ENCODE assay signal across 10 mouse cellular contexts in genomic region chr11:28582218-28582617, GRCm38 (mm10). TPM values are rescaled to one million over a fixed set of nuclear protein-coding genes. Genes with fewer than 3 reads are reported as not detected.
DNase-seq lines count a peak whose midpoint lies in the region; ATAC-seq and TF ChIP-seq lines count a peak whose summit lies in the region.
"Had no signal": no experiment of that assay in that cellular context is flagged by ENCODE, and none has a peak within 500 bp of the region (broad histone marks: within the 10 kb centered on the region; RNA-seq: fewer than 3 reads in every experiment).

No protein-coding gene starts in this region.

- H3K79me2 ChIP-seq in heart, adult 2 months (replicated peaks; ENCODE audit: control insufficient read depth, insufficient read depth, low read length): no peaks in the 10 kb centered on the region

- H3K36me3 ChIP-seq in heart, adult 2 months (ENCODE audit: control insufficient read depth, insufficient read depth, low read length): peaks cover 21% of the 10 kb centered on the region
- no peaks in the 10 kb centered on the region for H3K36me3 ChIP-seq in heart, embryonic 10.5 days
- no peaks in the 10 kb centered on the region for H3K36me3 ChIP-seq in forebrain, embryonic 12.5 days (replicated peaks)
- H3K36me3 ChIP-seq in kidney, adult 2 months (ENCODE audit: control insufficient read depth, insufficient read depth, low read length): no peaks in the 10 kb centered on the region
- no peaks in the 10 kb centered on the region for H3K36me3 ChIP-seq in midbrain, embryonic 15.5 days (replicated peaks)
- H3K36me3 ChIP-seq: G1E had no signal

- ATAC-seq in forebrain, embryonic 12.5 days (ENCODE audit: low FRiP score): no peak
- ATAC-seq in midbrain, embryonic 15.5 days (replicated peaks): no peak

- peak overlapping the region; percentile 67 for H3K4me3 ChIP-seq in heart, adult 2 months
- H3K4me3 ChIP-seq in heart, embryonic 10.5 days: no peak overlapping the region
- H3K4me3 ChIP-seq in forebrain, embryonic 12.5 days (replicated peaks): peak overlapping the region; percentile 66; the same call in 1 of the 2 replicates
- no peak overlapping the region for H3K4me3 ChIP-seq in kidney, adult 2 months (ENCODE audit: insufficient read depth, low read depth, low read length)
- peak overlapping the region; percentile 73 for H3K4me3 ChIP-seq in midbrain, embryonic 15.5 days

- TF ChIP-seq CTCF in heart, adult 2 months (IDR thresholded peaks at IDR 0.05): no peak
- TF ChIP-seq CTCF in kidney, adult 2 months (conservative IDR thresholded peaks at IDR 0.05; ENCODE audit: insufficient read depth, insufficient read length, low read depth, low read length): no peak

- peak; percentile 90 for TF ChIP-seq POLR2A in heart, adult 2 months (IDR thresholded peaks at IDR 0.05; ENCODE audit: insufficient read depth, low read depth, low read length)
- no peak for TF ChIP-seq POLR2A in kidney, adult 2 months (IDR thresholded peaks at IDR 0.05; ENCODE audit: low read depth, low read length)

- intact Hi-C loops in heart, adult 2 months (cut with DNase I): loop anchor here (1.0 to 10.0 kb wide), 5 partner anchors 39 to 1357 kb away; no protein-coding TSS in a partner anchor

- H3K4me1 ChIP-seq in heart, adult 2 months (ENCODE audit: control insufficient read depth, insufficient read depth, low read length): peaks cover 3% of the 10 kb centered on the region; the same call in 1 of the 2 replicates
- H3K4me1 ChIP-seq in heart, embryonic 10.5 days: peaks cover 9% of the 10 kb centered on the region; the same call in 1 of the 2 replicates
- peaks cover 3% of the 10 kb centered on the region; the same call in 1 of the 2 replicates for H3K4me1 ChIP-seq in forebrain, embryonic 12.5 days
- no peaks in the 10 kb centered on the region for H3K4me1 ChIP-seq in kidney, adult 2 months (ENCODE audit: control insufficient read depth, insufficient read depth, low read length)
- H3K4me1 ChIP-seq in midbrain, embryonic 15.5 days: peaks cover 19% of the 10 kb centered on the region; the same call in 1 of the 2 replicates

- whole genome bisulfite sequencing in heart, adult 2 months: 15% methylated on average over 5 of the region's 5 CpGs
- 17% methylated on average over 5 of the region's 5 CpGs for whole genome bisulfite sequencing in heart, embryonic 10.5 days
- 9% methylated on average over 5 of the region's 5 CpGs for WGBS in forebrain, embryonic 12.5 days
- 27% methylated on average over 5 of the region's 5 CpGs for WGBS in kidney, adult 2 months
- WGBS in midbrain, embryonic 15.5 days: 15% methylated on average over 5 of the region's 5 CpGs

- peak overlapping the region; percentile 24 for H3K4me2 ChIP-seq in forebrain, embryonic 12.5 days
- peak overlapping the region; percentile 91 for H3K4me2 ChIP-seq in midbrain, embryonic 15.5 days

- H3K27ac ChIP-seq in heart, adult 2 months: peak overlapping the region; percentile 87
- no peak overlapping the region for H3K27ac ChIP-seq in heart, embryonic 10.5 days
- no peak overlapping the region for H3K27ac ChIP-seq in forebrain, embryonic 12.5 days
- no peak overlapping the region for H3K27ac ChIP-seq in kidney, adult 2 months (ENCODE audit: insufficient read depth, low read depth, low read length)
- H3K27ac ChIP-seq in midbrain, embryonic 15.5 days: no peak overlapping the region; the same call in 1 of the 2 replicates
- H3K27ac ChIP-seq: macrophage had no signal

- peaks cover 5% of the 10 kb centered on the region for H3K27me3 ChIP-seq in heart, adult 2 months (ENCODE audit: control insufficient read depth, insufficient read depth, low read length)
- peaks cover 21% of the 10 kb centered on the region for H3K27me3 ChIP-seq in heart, embryonic 10.5 days (ENCODE audit: insufficient read depth, poor library complexity, severe bottlenecking)
- H3K27me3 ChIP-seq in forebrain, embryonic 12.5 days: peaks cover 16% of the 10 kb centered on the region
- no peaks in the 10 kb centered on the region for H3K27me3 ChIP-seq in kidney, adult 2 months (replicated peaks; ENCODE audit: control insufficient read depth, insufficient read depth, low read length)
- H3K27me3 ChIP-seq in midbrain, embryonic 15.5 days (replicated peaks): no peaks in the 10 kb centered on the region

- no peak overlapping the region for H3K9ac ChIP-seq in heart, adult 2 months (ENCODE audit: low read depth, low read length)
- no peak overlapping the region for H3K9ac ChIP-seq in forebrain, embryonic 12.5 days
- peak overlapping the region; percentile 71 for H3K9ac ChIP-seq in midbrain, embryonic 15.5 days

- peak; percentile 89 for TF ChIP-seq EP300 in heart, adult 2 months (IDR thresholded peaks at IDR 0.05; ENCODE audit: insufficient read depth, low read depth, low read length)

- H3K9me3 ChIP-seq in heart, embryonic 10.5 days: no peaks in the 10 kb centered on the region
- no peaks in the 10 kb centered on the region for H3K9me3 ChIP-seq in forebrain, embryonic 12.5 days
- no peaks in the 10 kb centered on the region for H3K9me3 ChIP-seq in midbrain, embryonic 15.5 days
- H3K9me3 ChIP-seq: G1E had no signal

- peak; percentile 38 to 54 for DNase-seq in heart, adult 2 months
- DNase-seq in heart, embryonic 10.5 days (ENCODE audit: low spot score): no peak
- DNase-seq in kidney, adult 2 months: peak; percentile 55
- no peak for DNase-seq in B cell, adult 2 months
- no peak for DNase-seq in spleen, postnatal 14 days (ENCODE audit: low spot score in 2 of 2)
- no peak for DNase-seq in right cerebral cortex, adult 18-20 months

RNA-seq across cellular contexts. Expression of gene Ccdc85a, which starts 1.9 kb away (rescaled TPM):
- 10 to 100 TPM; 10.9 to 11.0 TPM for total RNA-seq in heart, adult 2 months (2021)
- polyA plus RNA-seq in heart, adult 2 months (2012; rRNA removed): 3.7 and 4.8 TPM in 2 replicates
- polyA plus RNA-seq in heart, embryonic 10.5 days (2016; fragmentation: Nextera tagmentation; extraction: Ambion mirVana): 0.62 and 0.67 TPM in 2 replicates
- 5.8 and 5.9 TPM in 2 replicates for polyA plus RNA-seq in forebrain, embryonic 12.5 days (2016; fragmentation: Nextera tagmentation; extraction: Ambion mirVana)
- polyA plus RNA-seq in kidney, adult 2 months (2012; rRNA removed): 0.98 and 1.0 TPM in 2 replicates
- 52.1 and 53.2 TPM in 2 replicates for polyA plus RNA-seq in midbrain, embryonic 15.5 days (2015; fragmentation: Nextera tagmentation; extraction: Ambion mirVana)
- polyA plus RNA-seq: G1E, macrophage had no signal

Comparison
In these comparisons a context has a peak if more than half of its experiments do, and no peak if none do; other contexts are left out.
1. DNase-seq: peak in heart, adult 2 months (2 of 2) and kidney, adult 2 months (single experiment); none in heart, embryonic 10.5 days (single experiment), B cell, adult 2 months (0 of 2), spleen, postnatal 14 days (0 of 2) and right cerebral cortex, adult 18-20 months (single experiment).
2. H3K4me3 ChIP-seq: peak in heart, adult 2 months (single experiment), forebrain, embryonic 12.5 days (single experiment) and midbrain, embryonic 15.5 days (single experiment); none in heart, embryonic 10.5 days (single experiment) and kidney, adult 2 months (single experiment).